Mouse (Mus musculus): Measurements from ENCODE around the gene A630095N17Rik. TPM values are rescaled to one million over a fixed set of nuclear protein-coding genes. Genes with fewer than 3 reads are reported as not detected.
A peak's percentile ranks its signal among the peaks of the same experiment; 100 is the strongest.

The A630095N17Rik gene
- polyA plus RNA-seq, 1 experiment, result not detected

DNA sequence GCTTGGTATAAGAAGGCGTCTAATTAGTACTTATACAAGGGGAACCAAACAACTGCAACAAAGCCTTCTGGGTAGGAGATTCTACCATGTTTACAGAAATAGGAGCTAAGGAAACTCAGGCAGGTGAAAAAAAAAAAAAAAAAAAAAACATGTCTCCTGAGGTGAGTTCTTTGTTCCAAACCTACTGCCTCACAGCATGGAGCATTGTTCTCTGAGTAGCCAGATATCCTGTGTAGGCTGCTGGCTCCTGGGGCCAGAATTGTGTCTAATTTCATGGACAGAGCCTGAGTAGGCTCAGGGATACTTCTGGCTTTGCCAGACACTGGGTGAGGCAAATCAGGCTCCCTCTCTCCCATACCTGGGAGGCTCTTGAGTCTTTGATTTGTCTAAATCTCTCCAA, 4.2 kb downstream of the A630095N17Rik start:
- Histone ChIP-seq H3K9me3 (no peaks in the 10 kb centered on the region), H3K36me3 (replicated peaks; ENCODE audit: low read length) (no peaks in the 10 kb centered on the region), H3K4me3 (replicated peaks) (no peak overlapping the region), H3K27me3 (replicated peaks) (no peaks in the 10 kb centered on the region), H3K4me1 (peaks cover 98% of the 10 kb centered on the region)
- TF ChIP-seq FLI1 (IDR thresholded peaks at IDR 0.05; ENCODE audit: low read length), result no peak
- no peak for TF ChIP-seq GATA1 (IDR thresholded peaks at IDR 0.05; ENCODE audit: borderline replicate concordance, low read length)

DNA sequence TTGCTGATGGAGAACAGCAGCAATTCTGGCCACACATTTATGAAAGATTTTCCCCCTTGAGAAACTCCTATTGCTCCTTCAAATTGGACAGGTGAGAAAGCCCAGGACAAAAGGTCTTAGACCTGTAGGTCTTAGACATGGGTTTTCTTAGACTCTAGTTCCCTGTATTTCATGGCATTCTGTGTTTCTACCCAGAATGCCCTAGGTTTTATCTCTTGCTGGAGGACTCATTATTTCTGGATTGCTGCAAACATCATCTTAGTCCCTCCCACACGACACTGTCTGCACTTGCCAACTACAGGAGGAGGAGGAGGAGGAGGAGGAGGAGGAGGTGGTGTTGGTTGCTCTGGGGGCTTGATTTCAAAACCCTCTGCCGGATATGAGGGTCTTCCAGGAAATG, 5.8 kb downstream of the A630095N17Rik start:
- Histone ChIP-seq H3K27me3 (replicated peaks) (no peaks in the 10 kb centered on the region), H3K36me3 (replicated peaks; ENCODE audit: low read length) (no peaks in the 10 kb centered on the region), H3K4me1 (peaks cover 100% of the 10 kb centered on the region), H3K4me3 (replicated peaks) (no peak overlapping the region), H3K9me3 (no peaks in the 10 kb centered on the region)
- TF ChIP-seq GATA1 (IDR thresholded peaks at IDR 0.05; ENCODE audit: borderline replicate concordance, low read length) (no peak), FLI1 (IDR thresholded peaks at IDR 0.05; ENCODE audit: low read length) (no peak)

DNA sequence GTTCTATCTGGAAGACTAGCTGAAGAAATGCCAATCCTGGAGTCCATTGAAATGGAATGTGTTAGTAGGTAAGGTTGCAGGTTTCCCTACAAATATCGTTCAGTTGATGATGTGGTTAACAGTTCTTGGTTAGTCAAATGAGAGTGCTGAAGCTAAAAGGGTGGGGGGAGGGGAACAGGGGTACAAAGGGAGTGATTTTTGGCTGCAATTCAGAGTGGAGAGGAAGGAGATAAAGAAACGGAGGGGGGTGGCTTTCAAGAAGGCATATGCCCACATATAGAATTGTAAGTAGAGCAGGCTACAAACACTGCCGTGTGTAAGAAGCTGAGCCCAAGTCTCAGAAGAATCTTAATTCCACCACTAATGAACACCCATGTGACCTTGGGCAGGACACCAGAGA, 6.4 kb downstream of the A630095N17Rik start:
- H3K4me3 ChIP-seq (replicated peaks), result no peak overlapping the region
- no peaks in the 10 kb centered on the region for H3K36me3 ChIP-seq (replicated peaks; ENCODE audit: low read length)
- no peaks in the 10 kb centered on the region for H3K9me3 ChIP-seq
- TF ChIP-seq GATA1 (IDR thresholded peaks at IDR 0.05; ENCODE audit: borderline replicate concordance, low read length), result no peak
- no peak for TF ChIP-seq FLI1 (IDR thresholded peaks at IDR 0.05; ENCODE audit: low read length)
- no peaks in the 10 kb centered on the region for H3K27me3 ChIP-seq (replicated peaks)
- H3K4me1 ChIP-seq, result peaks cover 100% of the 10 kb centered on the region

DNA sequence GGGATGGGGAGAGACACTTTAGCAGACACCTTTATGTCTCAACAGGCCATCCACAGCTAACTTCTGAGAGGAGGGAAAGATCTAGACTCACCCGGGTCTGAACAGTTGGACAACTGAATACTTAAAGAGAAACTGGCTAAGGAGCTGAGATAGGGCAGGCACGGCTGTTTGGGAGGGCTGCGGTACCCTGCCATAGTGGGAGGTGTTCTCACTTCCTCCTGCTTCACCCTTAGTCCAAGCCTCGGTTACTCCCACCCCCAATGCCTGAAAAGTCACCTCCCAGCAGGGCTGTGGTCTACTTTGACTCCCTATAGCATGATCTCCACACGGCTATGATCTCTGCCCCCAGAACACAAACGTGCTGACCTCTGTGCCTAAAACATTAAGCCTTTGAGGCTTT, 8.4 kb downstream of the A630095N17Rik start:
- H3K27me3 ChIP-seq (replicated peaks), result no peaks in the 10 kb centered on the region
- peaks cover 93% of the 10 kb centered on the region for H3K4me1 ChIP-seq
- peak overlapping the region; percentile 67 for H3K4me3 ChIP-seq (replicated peaks)
- TF ChIP-seq FLI1 (IDR thresholded peaks at IDR 0.05; ENCODE audit: low read length), result no peak
- no peak for TF ChIP-seq GATA1 (IDR thresholded peaks at IDR 0.05; ENCODE audit: borderline replicate concordance, low read length)
- H3K9me3 ChIP-seq, result no peaks in the 10 kb centered on the region
- no peaks in the 10 kb centered on the region for H3K36me3 ChIP-seq (replicated peaks; ENCODE audit: low read length)

DNA sequence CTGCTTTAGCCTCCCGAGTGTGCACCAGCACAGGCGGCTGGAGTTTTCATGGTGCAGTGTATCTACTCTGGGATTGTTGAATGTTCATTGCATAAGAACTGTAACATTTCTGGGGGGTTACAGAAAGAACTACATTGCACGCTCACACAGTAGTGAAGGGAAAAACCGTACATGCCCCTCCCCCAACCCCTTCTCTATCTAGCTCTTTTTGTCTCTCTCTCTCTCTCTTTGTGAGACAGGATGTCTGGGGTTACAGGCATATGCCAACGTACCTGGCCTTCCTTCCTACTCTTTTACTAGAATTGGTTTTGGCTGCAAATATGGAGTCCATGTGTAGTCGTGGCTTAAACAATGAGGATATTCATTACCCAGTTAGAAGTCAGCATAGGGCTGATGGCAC, 9.0 kb downstream of the A630095N17Rik start:
- TF ChIP-seq FLI1 (IDR thresholded peaks at IDR 0.05; ENCODE audit: low read length) (no peak), GATA1 (IDR thresholded peaks at IDR 0.05; ENCODE audit: borderline replicate concordance, low read length) (no peak)
- H3K4me3 ChIP-seq (replicated peaks), result no peak overlapping the region
- no peaks in the 10 kb centered on the region for H3K9me3 ChIP-seq
- H3K4me1 ChIP-seq, result peaks cover 87% of the 10 kb centered on the region
- no peaks in the 10 kb centered on the region for H3K27me3 ChIP-seq (replicated peaks)
- peaks cover 3% of the 10 kb centered on the region for H3K36me3 ChIP-seq (replicated peaks; ENCODE audit: low read length)

DNA sequence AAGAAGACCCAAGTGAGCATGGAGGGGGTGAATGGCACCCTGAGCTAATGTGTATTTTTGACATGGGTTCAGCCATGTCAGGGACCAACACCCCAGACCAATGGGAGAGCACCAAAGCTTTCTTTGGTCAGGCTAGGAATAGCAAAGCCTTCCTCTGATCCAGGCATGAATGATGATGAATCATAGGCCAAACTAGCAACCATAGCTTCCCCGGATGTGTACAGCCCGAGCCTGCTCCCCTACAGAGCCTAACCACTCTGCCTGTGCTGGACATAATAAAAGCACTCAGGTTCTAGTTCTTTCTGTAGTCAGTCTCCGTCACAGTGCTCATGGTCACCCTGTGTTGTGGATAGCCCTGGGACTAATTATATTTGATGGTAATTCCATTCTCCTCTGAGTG, 10.4 kb downstream of the A630095N17Rik start:
- Histone ChIP-seq H3K27me3 (replicated peaks) (no peaks in the 10 kb centered on the region), H3K4me1 (peaks cover 83% of the 10 kb centered on the region), H3K4me3 (replicated peaks) (peak overlapping the region; percentile 3), H3K36me3 (replicated peaks; ENCODE audit: low read length) (peaks cover 17% of the 10 kb centered on the region), H3K9me3 (no peaks in the 10 kb centered on the region)
- TF ChIP-seq FLI1 (IDR thresholded peaks at IDR 0.05; ENCODE audit: low read length), result no peak
- no peak for TF ChIP-seq GATA1 (IDR thresholded peaks at IDR 0.05; ENCODE audit: borderline replicate concordance, low read length)

DNA sequence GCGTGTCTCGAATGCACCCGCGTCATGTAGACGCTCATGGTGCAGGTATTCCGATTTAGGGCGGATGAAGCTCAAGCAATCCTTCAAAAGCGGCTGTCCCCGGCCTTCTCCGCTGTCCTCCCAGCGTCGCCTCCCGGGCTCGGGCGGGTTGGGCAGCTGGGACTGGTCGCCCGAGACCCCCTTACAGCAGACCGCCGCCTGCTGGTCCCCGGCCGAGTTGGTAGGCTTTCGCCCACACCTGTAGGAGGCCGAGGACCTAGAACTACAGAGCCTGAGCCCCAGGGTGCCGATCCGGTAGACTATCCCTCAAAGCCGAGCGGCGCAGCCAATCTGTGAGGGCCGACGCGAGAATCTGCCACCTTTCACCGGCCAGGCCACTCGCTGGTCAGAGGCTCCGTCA, 12.4 kb downstream of the A630095N17Rik start, which contains the start of gene Tuba4a:
Gene Tuba4a, minus strand, starts transcription at position 335 of the 400 bp plus-strand sequence.
- H3K36me3 ChIP-seq (replicated peaks; ENCODE audit: low read length), result peaks cover 37% of the 10 kb centered on the region
- TF ChIP-seq GATA1 (IDR thresholded peaks at IDR 0.05; ENCODE audit: borderline replicate concordance, low read length) (no peak), FLI1 (IDR thresholded peaks at IDR 0.05; ENCODE audit: low read length) (no peak)

DNA sequence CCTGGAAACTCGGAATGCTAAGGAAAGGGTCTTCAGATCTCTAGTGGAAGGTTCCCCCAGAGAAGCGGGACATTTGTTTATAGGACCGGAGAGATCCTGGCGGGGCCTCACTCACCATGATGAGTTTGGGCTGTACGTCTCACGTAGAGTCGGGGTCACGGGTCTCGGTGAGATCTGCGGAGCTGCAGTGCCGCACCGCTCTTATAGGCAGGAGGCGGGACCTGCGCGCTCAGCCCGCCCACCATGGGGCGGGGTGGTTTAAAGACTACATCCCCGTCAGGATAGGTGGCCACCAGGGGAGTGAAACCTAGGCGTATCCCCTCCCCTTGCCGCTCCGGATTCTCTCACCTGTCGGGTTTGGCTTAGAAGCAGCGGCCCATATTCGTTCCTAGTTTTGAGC, 12.8 kb downstream of the A630095N17Rik start:
- Histone ChIP-seq H3K36me3 (replicated peaks; ENCODE audit: low read length) (peaks cover 41% of the 10 kb centered on the region), H3K27me3 (replicated peaks) (no peaks in the 10 kb centered on the region), H3K9me3 (no peaks in the 10 kb centered on the region), H3K4me3 (replicated peaks) (peak overlapping the region; percentile 96), H3K4me1 (peaks cover 83% of the 10 kb centered on the region)
- TF ChIP-seq FLI1 (IDR thresholded peaks at IDR 0.05; ENCODE audit: low read length) (no peak), GATA1 (IDR thresholded peaks at IDR 0.05; ENCODE audit: borderline replicate concordance, low read length) (no peak)

More for the DNA sequence above, 12.4 kb downstream of the A630095N17Rik start, which contains the start of gene Tuba4a:
- no peaks in the 10 kb centered on the region for H3K27me3 ChIP-seq (replicated peaks)
- no peaks in the 10 kb centered on the region for H3K9me3 ChIP-seq
- peaks cover 83% of the 10 kb centered on the region for H3K4me1 ChIP-seq
- peak within 1 kb of the TSS; percentile 96 for H3K4me3 ChIP-seq (replicated peaks)

DNA sequence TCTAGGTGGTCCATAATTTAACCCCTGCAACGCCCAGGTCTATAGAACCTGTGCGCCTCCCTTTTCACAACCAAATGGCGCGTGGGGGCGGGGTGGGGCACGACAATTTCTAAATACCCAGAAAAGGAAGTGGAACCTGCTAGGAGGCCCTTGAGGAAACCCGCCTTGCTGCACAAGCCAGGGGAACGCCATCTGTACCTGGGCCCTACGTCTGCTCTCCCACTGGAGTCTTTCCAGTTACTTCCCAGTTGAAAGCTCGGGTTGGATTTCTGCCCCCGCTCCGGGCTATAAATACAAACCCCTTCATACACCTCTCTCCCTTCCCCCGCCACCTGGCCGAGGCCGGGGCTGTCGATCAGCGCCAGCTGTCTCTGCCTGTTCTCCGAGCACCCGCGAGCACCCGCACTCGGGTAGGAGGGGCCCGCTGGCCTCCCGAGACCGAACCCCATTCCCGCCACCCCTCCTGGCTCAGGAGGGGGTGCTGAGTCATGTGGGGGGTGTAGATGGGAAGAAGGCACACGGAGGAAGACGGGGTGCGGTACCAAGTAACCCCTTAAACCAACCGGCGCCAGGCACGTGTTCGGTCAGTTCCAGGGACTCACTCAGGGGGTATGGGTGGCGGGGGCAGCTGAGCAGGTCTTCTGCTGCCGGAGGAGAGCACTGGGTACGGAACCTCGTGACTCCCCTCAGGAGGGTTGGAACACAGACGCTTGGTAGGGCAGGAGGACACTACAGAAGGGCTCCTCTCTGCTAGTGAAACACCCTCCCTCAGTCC, 13.5 kb downstream of the A630095N17Rik start:
- Histone ChIP-seq H3K4me1 (peaks cover 83% of the 10 kb centered on the region), H3K27me3 (replicated peaks) (no peaks in the 10 kb centered on the region), H3K4me3 (replicated peaks) (peak overlapping the region; percentile 96), H3K9me3 (no peaks in the 10 kb centered on the region), H3K36me3 (replicated peaks; ENCODE audit: low read length) (peaks cover 48% of the 10 kb centered on the region)
- TF ChIP-seq FLI1 (IDR thresholded peaks at IDR 0.05; ENCODE audit: low read length) (no peak), GATA1 (IDR thresholded peaks at IDR 0.05; ENCODE audit: borderline replicate concordance, low read length) (no peak)

DNA sequence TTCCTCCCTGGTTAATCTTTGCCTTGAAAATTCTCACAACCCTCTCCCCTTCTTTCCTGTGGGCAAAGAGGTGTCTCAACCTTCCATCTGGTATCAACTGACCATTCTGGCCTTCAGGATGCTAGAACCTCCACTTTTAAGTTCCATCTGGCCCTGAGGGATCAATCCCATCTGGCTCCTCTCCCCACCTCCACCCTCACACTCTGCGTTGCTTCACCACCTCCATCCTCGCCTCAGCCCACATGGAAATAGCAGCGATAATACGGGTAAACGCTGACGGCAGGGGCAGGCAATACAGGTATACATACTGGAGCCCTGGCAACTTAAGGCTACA, 14.0 kb downstream of the A630095N17Rik start:
- Histone ChIP-seq H3K4me3 (replicated peaks) (peak overlapping the region; percentile 96), H3K27me3 (replicated peaks) (no peaks in the 10 kb centered on the region), H3K9me3 (no peaks in the 10 kb centered on the region), H3K4me1 (peaks cover 83% of the 10 kb centered on the region), H3K36me3 (replicated peaks; ENCODE audit: low read length) (peaks cover 53% of the 10 kb centered on the region)
- TF ChIP-seq FLI1 (IDR thresholded peaks at IDR 0.05; ENCODE audit: low read length), result no peak
- TF ChIP-seq GATA1 (IDR thresholded peaks at IDR 0.05; ENCODE audit: borderline replicate concordance, low read length), result no peak

Measured in megakaryocyte, embryonic 14.5 days (primary cell).